Mouse (Mus musculus): Measurements from ENCODE around the gene Nucks1. TPM values are rescaled to one million over a fixed set of nuclear protein-coding genes. Genes with fewer than 3 reads are reported as not detected.

The Nucks1 gene
- polyA plus RNA-seq, 1 experiment: 4.7 TPM

DNA sequence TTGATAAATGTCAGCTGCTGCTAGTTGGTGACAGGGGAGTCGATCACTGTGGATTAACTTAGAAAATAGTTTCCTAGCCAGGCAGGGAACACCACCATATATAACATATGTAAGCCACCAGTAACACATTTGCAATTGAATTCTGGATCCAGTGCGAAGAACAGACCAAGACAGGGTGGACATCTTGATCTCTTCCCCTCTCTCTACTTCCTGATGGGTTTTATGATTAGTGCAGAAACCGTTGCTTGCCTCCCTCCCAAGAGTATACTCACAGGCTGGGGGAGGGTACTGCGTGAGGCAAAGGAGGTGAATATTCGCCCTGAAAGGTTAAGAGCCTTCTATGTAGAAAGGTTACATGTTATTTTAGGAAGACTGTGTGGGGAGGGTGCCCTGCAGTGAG, 55.5 kb downstream of the Nucks1 start:
- Histone ChIP-seq H3K27me3 (ENCODE audit: control insufficient read depth, insufficient read depth, low read length) (no peaks in the 10 kb centered on the region), H3K4me3 (ENCODE audit: control insufficient read depth, low read depth, low read length) (no peak overlapping the region), H3K4me1 (ENCODE audit: control insufficient read depth, insufficient read depth, low read length) (peaks cover 14% of the 10 kb centered on the region), H3K36me3 (ENCODE audit: control insufficient read depth, insufficient read depth, low read length) (no peaks in the 10 kb centered on the region), H3K27ac (ENCODE audit: control insufficient read depth, insufficient read depth, low read depth, low read length) (no peak overlapping the region)
- TF ChIP-seq POLR2A (IDR thresholded peaks at IDR 0.05; ENCODE audit: control insufficient read depth, low read depth, low read length) (no peak), CTCF (IDR thresholded peaks at IDR 0.05; ENCODE audit: control insufficient read depth, insufficient read depth, insufficient replicate concordance, low read depth, low read length) (no peak)

- TF ChIP-seq CTCF (IDR thresholded peaks at IDR 0.05; ENCODE audit: control insufficient read depth, insufficient read depth, insufficient replicate concordance, low read depth, low read length): no peak
- no peak for TF ChIP-seq POLR2A (IDR thresholded peaks at IDR 0.05; ENCODE audit: control insufficient read depth, low read depth, low read length)
- no peaks in the 10 kb centered on the region for H3K36me3 ChIP-seq (ENCODE audit: control insufficient read depth, insufficient read depth, low read length)
- 0 out of 2 replicates have a peak overlapping the region, but pooled peaks have one; percentile 22 for H3K27ac ChIP-seq (ENCODE audit: control insufficient read depth, insufficient read depth, low read depth, low read length)
- no peaks in the 10 kb centered on the region for H3K27me3 ChIP-seq (ENCODE audit: control insufficient read depth, insufficient read depth, low read length)
- H3K4me3 ChIP-seq (ENCODE audit: control insufficient read depth, low read depth, low read length): no peak overlapping the region
- H3K4me1 ChIP-seq (ENCODE audit: control insufficient read depth, insufficient read depth, low read length): peaks cover 13% of the 10 kb centered on the region
Observed at GRCm38 (mm10) chr1:131967336-131967735, 57.0 kb downstream of the Nucks1 start.

GRCm38 (mm10) chr1:131968556-131968955, 58.2 kb downstream of the Nucks1 start:
- Histone ChIP-seq H3K27me3 (ENCODE audit: control insufficient read depth, insufficient read depth, low read length) (no peaks in the 10 kb centered on the region), H3K27ac (ENCODE audit: control insufficient read depth, insufficient read depth, low read depth, low read length) (no peak overlapping the region), H3K4me3 (ENCODE audit: control insufficient read depth, low read depth, low read length) (no peak overlapping the region), H3K4me1 (ENCODE audit: control insufficient read depth, insufficient read depth, low read length) (peaks cover 4% of the 10 kb centered on the region), H3K36me3 (ENCODE audit: control insufficient read depth, insufficient read depth, low read length) (no peaks in the 10 kb centered on the region)
- no peak for TF ChIP-seq POLR2A (IDR thresholded peaks at IDR 0.05; ENCODE audit: control insufficient read depth, low read depth, low read length)
- no peak for TF ChIP-seq CTCF (IDR thresholded peaks at IDR 0.05; ENCODE audit: control insufficient read depth, insufficient read depth, insufficient replicate concordance, low read depth, low read length)

DNA sequence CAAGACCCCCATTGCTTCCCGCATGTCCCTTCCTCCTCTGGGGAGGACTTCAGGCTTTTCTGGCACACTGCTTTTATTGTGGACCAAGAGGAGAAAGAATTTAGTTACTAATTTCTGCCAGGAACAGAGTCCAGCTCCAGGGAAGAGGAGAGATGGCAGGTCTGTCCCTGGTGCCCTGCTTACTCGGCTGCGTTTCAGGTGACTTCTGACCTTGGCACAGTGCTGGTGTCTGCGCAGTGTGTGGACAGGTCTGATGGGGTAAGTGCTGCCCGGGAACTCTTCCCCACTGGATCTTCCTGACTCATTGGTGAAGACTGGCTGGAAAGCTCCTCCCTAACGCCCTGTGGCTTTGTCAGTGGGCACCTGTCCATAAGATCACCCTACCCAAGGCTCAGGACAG, 58.6 kb downstream of the Nucks1 start:
- H3K27me3 ChIP-seq (ENCODE audit: control insufficient read depth, insufficient read depth, low read length): no peaks in the 10 kb centered on the region
- H3K4me1 ChIP-seq (ENCODE audit: control insufficient read depth, insufficient read depth, low read length): no peaks in the 10 kb centered on the region; the same call in none of the 2 replicates
- no peak for TF ChIP-seq CTCF (IDR thresholded peaks at IDR 0.05; ENCODE audit: control insufficient read depth, insufficient read depth, insufficient replicate concordance, low read depth, low read length)
- no peak for TF ChIP-seq POLR2A (IDR thresholded peaks at IDR 0.05; ENCODE audit: control insufficient read depth, low read depth, low read length)
- H3K4me3 ChIP-seq (ENCODE audit: control insufficient read depth, low read depth, low read length): no peak overlapping the region
- no peaks in the 10 kb centered on the region for H3K36me3 ChIP-seq (ENCODE audit: control insufficient read depth, insufficient read depth, low read length)
- no peak overlapping the region for H3K27ac ChIP-seq (ENCODE audit: control insufficient read depth, insufficient read depth, low read depth, low read length)

DNA sequence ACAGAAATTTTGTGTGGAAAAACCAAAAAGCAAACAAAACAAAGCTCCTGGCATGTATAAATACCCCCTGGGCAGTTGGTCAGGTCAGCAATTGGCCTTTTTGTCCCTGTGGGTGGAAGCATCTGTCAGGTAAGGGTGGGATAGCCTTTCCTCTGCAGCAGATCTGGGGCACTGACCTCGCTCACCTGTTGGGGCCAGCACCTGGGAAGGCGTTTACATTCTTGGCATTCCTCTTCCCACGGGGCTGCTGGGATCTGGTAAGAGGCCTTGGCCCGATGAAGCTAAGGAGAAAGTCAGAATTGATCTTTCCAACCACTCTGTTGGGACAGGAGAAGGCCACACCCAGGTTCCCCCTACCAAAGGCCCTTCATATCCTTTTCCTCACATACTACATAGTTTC, 59.5 kb downstream of the Nucks1 start:
- Histone ChIP-seq H3K4me1 (ENCODE audit: control insufficient read depth, insufficient read depth, low read length) (no peaks in the 10 kb centered on the region; the same call in none of the 2 replicates), H3K4me3 (ENCODE audit: control insufficient read depth, low read depth, low read length) (no peak overlapping the region), H3K27ac (ENCODE audit: control insufficient read depth, insufficient read depth, low read depth, low read length) (no peak overlapping the region; the same call in 1 of the 2 replicates), H3K27me3 (ENCODE audit: control insufficient read depth, insufficient read depth, low read length) (no peaks in the 10 kb centered on the region), H3K36me3 (ENCODE audit: control insufficient read depth, insufficient read depth, low read length) (no peaks in the 10 kb centered on the region)
- TF ChIP-seq CTCF (IDR thresholded peaks at IDR 0.05; ENCODE audit: control insufficient read depth, insufficient read depth, insufficient replicate concordance, low read depth, low read length) (no peak), POLR2A (IDR thresholded peaks at IDR 0.05; ENCODE audit: control insufficient read depth, low read depth, low read length) (no peak)

GRCm38 (mm10) chr1:131970322-131970660, 60.0 kb downstream of the Nucks1 start:
- no peak overlapping the region for H3K27ac ChIP-seq (ENCODE audit: control insufficient read depth, insufficient read depth, low read depth, low read length)
- H3K36me3 ChIP-seq (ENCODE audit: control insufficient read depth, insufficient read depth, low read length): no peaks in the 10 kb centered on the region
- no peak overlapping the region for H3K4me3 ChIP-seq (ENCODE audit: control insufficient read depth, low read depth, low read length)
- H3K27me3 ChIP-seq (ENCODE audit: control insufficient read depth, insufficient read depth, low read length): no peaks in the 10 kb centered on the region
- H3K4me1 ChIP-seq (ENCODE audit: control insufficient read depth, insufficient read depth, low read length): no peaks in the 10 kb centered on the region; the same call in none of the 2 replicates
- TF ChIP-seq POLR2A (IDR thresholded peaks at IDR 0.05; ENCODE audit: control insufficient read depth, low read depth, low read length): no peak
- TF ChIP-seq CTCF (IDR thresholded peaks at IDR 0.05; ENCODE audit: control insufficient read depth, insufficient read depth, insufficient replicate concordance, low read depth, low read length): no peak

DNA sequence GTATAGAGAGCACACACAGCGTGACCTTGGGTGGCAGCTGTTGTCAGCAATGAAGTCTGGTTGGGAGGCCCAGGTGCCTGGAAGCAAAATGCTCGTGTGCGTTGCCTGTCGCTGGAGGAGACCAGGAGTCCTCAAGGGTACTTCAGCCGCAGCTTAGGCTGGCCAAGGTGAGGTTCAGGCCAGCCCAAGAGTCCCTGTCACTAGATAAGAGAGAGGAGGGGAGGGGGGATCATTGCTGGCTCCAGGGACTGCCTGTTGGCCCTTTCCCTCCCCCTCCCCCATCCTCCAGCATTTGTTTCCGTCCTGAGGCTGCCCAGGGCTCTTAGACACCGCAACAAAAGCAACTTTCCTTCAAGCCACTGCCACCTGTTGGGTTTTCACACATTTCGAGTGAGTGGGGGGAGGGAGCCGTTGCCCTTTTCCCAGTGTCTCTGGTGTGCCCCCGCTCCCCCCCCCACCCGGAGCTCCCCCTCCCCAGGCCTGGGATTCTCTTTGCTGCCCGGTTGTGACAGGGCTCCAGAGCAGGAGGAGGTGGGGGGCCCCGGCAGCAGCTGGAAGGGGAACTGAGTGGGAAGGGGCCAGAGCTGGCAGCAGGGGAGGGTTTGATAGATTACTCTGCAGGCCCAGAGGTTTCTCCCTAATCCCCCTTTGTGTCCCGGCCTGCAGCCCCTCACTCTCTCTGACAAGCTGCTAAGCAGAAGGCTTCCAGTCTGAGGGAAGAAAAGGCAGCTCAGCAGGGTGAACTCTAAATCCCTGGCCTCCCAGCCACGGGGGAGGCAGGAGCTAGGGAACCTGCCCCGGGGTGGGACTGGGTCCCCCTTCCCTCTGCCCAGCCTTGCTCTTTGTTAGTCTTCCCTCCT, 60.6 kb downstream of the Nucks1 start:
- Histone ChIP-seq H3K4me3 (ENCODE audit: control insufficient read depth, low read depth, low read length) (no peak overlapping the region), H3K36me3 (ENCODE audit: control insufficient read depth, insufficient read depth, low read length) (no peaks in the 10 kb centered on the region), H3K27ac (ENCODE audit: control insufficient read depth, insufficient read depth, low read depth, low read length) (no peak overlapping the region), H3K27me3 (ENCODE audit: control insufficient read depth, insufficient read depth, low read length) (no peaks in the 10 kb centered on the region), H3K4me1 (ENCODE audit: control insufficient read depth, insufficient read depth, low read length) (no peaks in the 10 kb centered on the region; the same call in none of the 2 replicates)
- TF ChIP-seq POLR2A (IDR thresholded peaks at IDR 0.05; ENCODE audit: control insufficient read depth, low read depth, low read length) (no peak), CTCF (IDR thresholded peaks at IDR 0.05; ENCODE audit: control insufficient read depth, insufficient read depth, insufficient replicate concordance, low read depth, low read length) (no peak)

Measured in testis, adult 2 months (tissue).